Mouse (Mus musculus): ENCODE data around the gene Sdhaf1.

Gene Sdhaf1

GRCm38 (mm10) chr7:30323795-30324194 is at the start of gene Sdhaf1:
Sdhaf1 (minus strand) TSS chr7:30323895.
- DNase-seq (ENCODE audit: low spot score), result no peak

GRCm38 (mm10) chr7:30367466-30367865 is 43.8 kb upstream of the Sdhaf1 start:
- DNase-seq (ENCODE audit: low spot score), result no peak

GRCm38 (mm10) chr7:30363344-30363738 is 39.6 kb upstream of the Sdhaf1 start:
- no peak for DNase-seq (ENCODE audit: low spot score)

- DNase-seq (ENCODE audit: low spot score), result no peak
Measured at GRCm38 (mm10) chr7:30362652-30363343, 39.1 kb upstream of the Sdhaf1 start, which contains the start of gene Lrfn3. Lrfn3 (minus strand) TSS chr7:30362772.

GRCm38 (mm10) chr7:30360028-30360427 is 36.3 kb upstream of the Sdhaf1 start:
- no peak for DNase-seq (ENCODE audit: low spot score)

- no peak for DNase-seq (ENCODE audit: low spot score)
Measured at GRCm38 (mm10) chr7:30359276-30359865, 35.7 kb upstream of the Sdhaf1 start.

- no peak for DNase-seq (ENCODE audit: low spot score)
Measured at GRCm38 (mm10) chr7:30358378-30359186, 34.9 kb upstream of the Sdhaf1 start.

- no peak for DNase-seq (ENCODE audit: low spot score)
Measured at GRCm38 (mm10) chr7:30354059-30354458, 30.4 kb upstream of the Sdhaf1 start.

- DNase-seq (ENCODE audit: low spot score), result peak; percentile 58
Measured at GRCm38 (mm10) chr7:30353279-30353822, 29.7 kb upstream of the Sdhaf1 start.

- DNase-seq (ENCODE audit: low spot score), result peak; percentile 17
Measured at GRCm38 (mm10) chr7:30347828-30348227, 24.1 kb upstream of the Sdhaf1 start.

GRCm38 (mm10) chr7:30346635-30347379 is 23.1 kb upstream of the Sdhaf1 start:
- peak; percentile 34 for DNase-seq (ENCODE audit: low spot score)

- DNase-seq (ENCODE audit: low spot score), result no peak
Measured at GRCm38 (mm10) chr7:30339432-30340109, 15.9 kb upstream of the Sdhaf1 start.

GRCm38 (mm10) chr7:30336384-30336783 is 12.7 kb upstream of the Sdhaf1 start:
- DNase-seq (ENCODE audit: low spot score), result peak; percentile 80

- no peak for DNase-seq (ENCODE audit: low spot score)
Measured at GRCm38 (mm10) chr7:30335688-30336087, 12.0 kb upstream of the Sdhaf1 start.

- DNase-seq (ENCODE audit: low spot score), result no peak
Measured at GRCm38 (mm10) chr7:30334563-30334962, 10.9 kb upstream of the Sdhaf1 start.

GRCm38 (mm10) chr7:30333436-30333835 is 9.7 kb upstream of the Sdhaf1 start:
- peak; percentile 49 for DNase-seq (ENCODE audit: low spot score)

GRCm38 (mm10) chr7:30332622-30333259 is 9.0 kb upstream of the Sdhaf1 start:
- no peak for DNase-seq (ENCODE audit: low spot score)

GRCm38 (mm10) chr7:30331887-30332286 is 8.2 kb upstream of the Sdhaf1 start:
- DNase-seq (ENCODE audit: low spot score), result peak; percentile 77

GRCm38 (mm10) chr7:30328379-30328778 is 4.7 kb upstream of the Sdhaf1 start:
- DNase-seq (ENCODE audit: low spot score), result no peak

- no peak for DNase-seq (ENCODE audit: low spot score)
Measured at GRCm38 (mm10) chr7:30327140-30327539, 3.4 kb upstream of the Sdhaf1 start.

GRCm38 (mm10) chr7:30326427-30326826 is 2.7 kb upstream of the Sdhaf1 start:
- no peak for DNase-seq (ENCODE audit: low spot score)
